ENCODE assay signal across 10 mouse cellular contexts in genomic region chr13:81332018-81332417, GRCm38 (mm10).
A peak's percentile ranks its signal among the peaks of the same experiment; 100 is the strongest.
DNase-seq lines count a peak whose midpoint lies in the region; ATAC-seq and TF ChIP-seq lines count a peak whose summit lies in the region.
"Had no signal": no experiment of that assay in that cellular context is flagged by ENCODE, and none has a peak within 500 bp of the region (broad histone marks: within the 10 kb centered on the region; RNA-seq: fewer than 3 reads in every experiment).

No protein-coding gene starts in this region.

- no peaks in the 10 kb centered on the region for H3K36me3 ChIP-seq in heart, embryonic 10.5 days
- H3K36me3 ChIP-seq in heart, embryonic 15.5 days: no peaks in the 10 kb centered on the region
- no peaks in the 10 kb centered on the region for H3K36me3 ChIP-seq in kidney, postnatal 0 days (ENCODE audit: insufficient read depth, low read length)
- H3K36me3 ChIP-seq in forebrain, embryonic 12.5 days (replicated peaks): 0 out of 2 replicates have a peak, but pooled peaks cover 4% of the 10 kb centered on the region

- TF ChIP-seq CTCF in kidney, postnatal 0 days (IDR thresholded peaks at IDR 0.05; ENCODE audit: low read depth): no peak

- no peak overlapping the region for H3K27ac ChIP-seq in heart, embryonic 10.5 days
- H3K27ac ChIP-seq in heart, embryonic 15.5 days: 0 out of 2 replicates have a peak overlapping the region, but pooled peaks have one; percentile 9
- H3K27ac ChIP-seq in kidney, postnatal 0 days: 0 out of 2 replicates have a peak overlapping the region, but pooled peaks have one; percentile 6
- no peak overlapping the region for H3K27ac ChIP-seq in forebrain, embryonic 12.5 days
- H3K27ac ChIP-seq: hindbrain, postnatal 0 days; midbrain, embryonic 10.5 days had no signal

- no peak overlapping the region for H3K4me3 ChIP-seq in heart, embryonic 10.5 days
- H3K4me3 ChIP-seq in heart, embryonic 15.5 days: no peak overlapping the region
- H3K4me3 ChIP-seq in kidney, postnatal 0 days (replicated peaks; ENCODE audit: low read depth, low read length): no peak overlapping the region
- H3K4me3 ChIP-seq in forebrain, embryonic 12.5 days (replicated peaks): no peak overlapping the region
- H3K4me3 ChIP-seq: midbrain, embryonic 10.5 days had no signal

- ATAC-seq in heart, embryonic 15.5 days (replicated peaks; ENCODE audit: insufficient number of reproducible peaks, insufficient read depth, low FRiP score, low read depth): peak; percentile 64
- ATAC-seq in kidney, postnatal 0 days (replicated peaks; ENCODE audit: low FRiP score, low read depth): peak; percentile 80
- no peak for ATAC-seq in forebrain, embryonic 12.5 days (ENCODE audit: low FRiP score)
- ATAC-seq: hindbrain, postnatal 0 days had no signal

- no peak overlapping the region for H3K9ac ChIP-seq in heart, embryonic 15.5 days
- H3K9ac ChIP-seq in kidney, postnatal 0 days (ENCODE audit: low read depth, low read length): no peak overlapping the region
- H3K9ac ChIP-seq in forebrain, embryonic 12.5 days: no peak overlapping the region

- H3K9me3 ChIP-seq in heart, embryonic 10.5 days: no peaks in the 10 kb centered on the region
- no peaks in the 10 kb centered on the region for H3K9me3 ChIP-seq in heart, embryonic 15.5 days (replicated peaks)
- no peaks in the 10 kb centered on the region for H3K9me3 ChIP-seq in kidney, postnatal 0 days (replicated peaks; ENCODE audit: low read length)
- no peaks in the 10 kb centered on the region for H3K9me3 ChIP-seq in forebrain, embryonic 12.5 days
- H3K9me3 ChIP-seq: midbrain, embryonic 10.5 days had no signal

- WGBS in heart, embryonic 10.5 days: 24% methylated on average over 3 of the region's 3 CpGs
- 27% methylated on average over 3 of the region's 3 CpGs for WGBS in heart, embryonic 15.5 days
- WGBS in kidney, postnatal 0 days: 8% methylated on average over 3 of the region's 3 CpGs
- 53% methylated on average over 3 of the region's 3 CpGs for WGBS in forebrain, embryonic 12.5 days

- peaks cover 5% of the 10 kb centered on the region for H3K4me1 ChIP-seq in heart, embryonic 10.5 days
- H3K4me1 ChIP-seq in heart, embryonic 15.5 days (replicated peaks): no peaks in the 10 kb centered on the region
- H3K4me1 ChIP-seq in kidney, postnatal 0 days (replicated peaks; ENCODE audit: insufficient read depth, low read length): no peaks in the 10 kb centered on the region
- no peaks in the 10 kb centered on the region for H3K4me1 ChIP-seq in forebrain, embryonic 12.5 days

- H3K27me3 ChIP-seq in heart, embryonic 10.5 days (ENCODE audit: insufficient read depth, poor library complexity, severe bottlenecking): no peaks in the 10 kb centered on the region
- no peaks in the 10 kb centered on the region for H3K27me3 ChIP-seq in heart, embryonic 15.5 days
- no peaks in the 10 kb centered on the region for H3K27me3 ChIP-seq in kidney, postnatal 0 days (ENCODE audit: insufficient read depth, low read length)
- H3K27me3 ChIP-seq in forebrain, embryonic 12.5 days: no peaks in the 10 kb centered on the region

- no peak overlapping the region for H3K4me2 ChIP-seq in heart, embryonic 15.5 days
- no peak overlapping the region for H3K4me2 ChIP-seq in kidney, postnatal 0 days (ENCODE audit: low read length)
- no peak overlapping the region for H3K4me2 ChIP-seq in forebrain, embryonic 12.5 days

- peak; percentile 7 to 26 for DNase-seq in heart, adult 18-20 months
- no peak for DNase-seq in heart, embryonic 10.5 days (ENCODE audit: low spot score)
- peak; percentile 55 for DNase-seq in adrenal gland, adult 8-10 months
- peak; percentile 78 for DNase-seq in kidney, postnatal 0 days (ENCODE audit: low spot score)
- no peak for DNase-seq in right cerebral cortex, postnatal 4 days
- DNase-seq in spleen, postnatal 36 days (ENCODE audit: low spot score in 2 of 2): no peak

Comparison
In these comparisons a context has a peak if more than half of its experiments do, and no peak if none do; other contexts are left out.
1. DNase-seq: peak in heart, adult 18-20 months (2 of 2), adrenal gland, adult 8-10 months (single experiment) and kidney, postnatal 0 days (single experiment); none in heart, embryonic 10.5 days (single experiment), right cerebral cortex, postnatal 4 days (single experiment) and spleen, postnatal 36 days (0 of 2).
2. H3K27ac ChIP-seq: peak in heart, embryonic 15.5 days (single experiment) and kidney, postnatal 0 days (single experiment); none in heart, embryonic 10.5 days (single experiment) and forebrain, embryonic 12.5 days (single experiment).